Mouse (Mus musculus) liver, adult 2 months (tissue): Measurements from ENCODE around the gene Vezf1. TPM values are rescaled to one million over a fixed set of nuclear protein-coding genes. Genes with fewer than 3 reads are reported as not detected.

Source experiments
- DNase-seq: peaks from one replicate; pipeline ENCODE4 v3.0.0-alpha.2; 2011; ENCODE audit warnings: low read depth, low spot score; ENCODE audit errors: extremely low read depth
- H3K27ac ChIP-seq: fragments of 200-500 bp; replicated peaks from 2 replicates; pipeline ENCODE4 v1.5.1; 2012; ENCODE audit warnings: low read depth, mild to moderate bottlenecking, control low read depth, inconsistent platforms, low read length; ENCODE audit not compliant: insufficient read depth
- H3K27me3 ChIP-seq: fragments of 200-500 bp; 2 replicates; pipeline ENCODE4 v1.6.1; 2012; ENCODE audit warnings: mild to moderate bottlenecking, moderate library complexity, low read length, inconsistent platforms; ENCODE audit not compliant: control insufficient read depth, insufficient read depth
- H3K36me3 ChIP-seq: fragments of 200-500 bp; 2 replicates; pipeline ENCODE4 v1.6.1; 2012; ENCODE audit warnings: low read length, inconsistent platforms; ENCODE audit not compliant: control insufficient read depth, insufficient read depth
- H3K4me1 ChIP-seq: fragments of 200-500 bp; 2 replicates; pipeline ENCODE4 v1.6.1; 2011; ENCODE audit warnings: low read length; ENCODE audit not compliant: control insufficient read depth, insufficient read depth
- H3K4me3 ChIP-seq: fragments of 200-500 bp; 2 replicates; pipeline ENCODE4 v1.5.1; 2011; ENCODE audit warnings: low read depth, mild to moderate bottlenecking, control low read depth, low read length, moderate library complexity; ENCODE audit not compliant: insufficient read depth
- H3K79me2 ChIP-seq: fragments of 200-500 bp; 2 replicates; pipeline ENCODE4 v1.6.1; 2012; ENCODE audit warnings: inconsistent platforms, mild to moderate bottlenecking, low read length, moderate library complexity; ENCODE audit not compliant: control insufficient read depth, insufficient read depth
- H3K9ac ChIP-seq: fragments of 200-500 bp; 2 replicates; pipeline ENCODE4 v1.6.1; 2012; ENCODE audit warnings: low read depth, mild to moderate bottlenecking, control low read depth, inconsistent platforms, low read length
- CTCF ChIP-seq: fragments of 200-500 bp; IDR thresholded peaks from 2 replicates; pipeline ENCODE4 v1.5.1; 2011; ENCODE audit warnings: low read depth, low read length, control low read depth
- POLR2A ChIP-seq: fragments of 200-500 bp; IDR thresholded peaks from 2 replicates; pipeline ENCODE4 v1.6.1; 2011; ENCODE audit warnings: low read length, control low read depth; ENCODE audit not compliant: insufficient read depth; ENCODE audit errors: extremely low read depth
- WGBS: fragments of 180-500 bp; shearing (Covaris S2); methylation state at CpG from one replicate; pipeline ENCODE4 v1.1.7; 2018; 5-methylcytosine and 5-hydroxymethylcytosine counted together
- polyA plus RNA-seq: library from polyadenylated mRNA; depleted of rRNA; stranded (reverse); fragments of >200 nt; gene quantifications from 2 replicates; pipeline ENCODE4 v1.2.3, GENCODE M21; 2012
- total RNA-seq: library from RNA; depleted of rRNA; stranded (reverse); fragments of >200 nt; gene quantifications from 2 replicates; pipeline ENCODE4 v1.2.3, GENCODE M21; 2014

Vezf1 gene
- total and polyA plus RNA-seq, 2 experiments: 3.6 to 5.8 TPM

DNA sequence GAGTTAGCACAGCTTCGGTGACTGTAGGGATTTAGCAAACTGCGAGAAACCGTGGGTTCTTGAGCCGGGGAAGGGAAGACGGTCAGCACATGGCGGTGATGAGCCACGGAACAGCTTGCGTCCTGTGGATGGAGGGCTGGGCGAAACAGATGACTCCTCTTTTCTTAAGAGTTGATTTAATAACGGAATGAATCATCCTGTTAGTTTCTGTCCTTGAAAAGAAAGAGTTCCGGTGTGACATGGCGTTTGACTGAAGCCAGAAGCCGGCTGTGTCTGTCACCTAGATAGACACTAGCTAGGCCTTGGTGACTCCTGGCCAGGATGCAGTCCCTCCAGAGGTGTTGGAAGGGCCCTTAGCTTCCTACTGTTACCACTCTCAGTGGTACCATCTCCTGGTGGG lies 44.0 kb downstream of the Vezf1 start:
- H3K36me3 ChIP-seq: no peaks in the 10 kb centered on the region
- no peak overlapping the region for H3K9ac ChIP-seq
- no peak for DNase-seq
- H3K79me2 ChIP-seq: no peaks in the 10 kb centered on the region
- H3K27me3 ChIP-seq: no peaks in the 10 kb centered on the region
- peaks cover 8% of the 10 kb centered on the region; the same call in 1 of the 2 replicates for H3K4me1 ChIP-seq
- WGBS: 75% methylated on average over 13 of the region's 13 CpGs
- no peak overlapping the region for H3K4me3 ChIP-seq
- TF ChIP-seq POLR2A (no peak), CTCF (no peak)
- no peak overlapping the region for H3K27ac ChIP-seq

- H3K79me2 ChIP-seq: no peaks in the 10 kb centered on the region
- H3K9ac ChIP-seq: no peak overlapping the region
- H3K27me3 ChIP-seq: no peaks in the 10 kb centered on the region
- no peaks in the 10 kb centered on the region for H3K36me3 ChIP-seq
- H3K4me1 ChIP-seq: peaks cover 10% of the 10 kb centered on the region; the same call in 1 of the 2 replicates
- H3K4me3 ChIP-seq: no peak overlapping the region
- no peak overlapping the region for H3K27ac ChIP-seq
- WGBS: 88% methylated on average over 7 of the region's 7 CpGs
- DNase-seq: no peak
- TF ChIP-seq POLR2A: no peak
These were observed 44.7 kb downstream of the Vezf1 start for GRCm38 (mm10) chr11:88112677-88113333.

DNA sequence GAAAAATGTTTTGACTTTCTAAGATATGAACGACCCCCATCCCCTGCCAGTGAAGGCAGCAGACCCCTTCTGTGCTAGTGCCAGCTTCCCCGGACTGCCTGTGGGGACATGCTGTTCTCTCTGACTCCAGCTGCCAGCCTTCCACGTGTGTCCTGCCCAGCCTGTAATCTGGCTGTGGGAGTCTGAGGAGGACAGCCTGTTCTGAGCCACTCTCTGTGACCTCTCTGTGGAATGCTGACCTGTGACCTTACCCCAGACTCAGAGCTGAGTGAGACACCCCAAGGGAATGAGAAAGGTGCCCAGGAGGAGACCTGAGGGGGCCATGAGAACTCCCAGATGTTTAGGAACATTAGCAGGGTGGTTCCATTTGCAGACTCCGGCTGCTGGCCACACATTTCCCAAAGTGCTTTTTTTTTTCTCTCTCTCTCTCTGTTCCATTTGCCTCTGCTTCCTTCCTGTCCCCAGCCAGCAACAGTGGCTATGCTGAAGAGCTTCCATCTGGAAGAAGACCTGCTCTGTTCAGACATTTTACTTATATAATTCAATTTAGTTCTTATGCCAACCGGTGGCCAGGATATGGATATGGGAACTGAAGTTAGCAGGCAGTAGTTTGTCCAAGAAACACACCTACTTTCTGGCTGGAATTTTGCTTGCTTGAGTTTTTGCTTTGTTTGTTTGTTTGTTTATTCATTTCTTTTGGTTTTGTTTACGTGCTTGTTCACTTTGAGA lies 45.6 kb downstream of the Vezf1 start:
- Histone ChIP-seq H3K36me3 (no peaks in the 10 kb centered on the region), H3K27me3 (no peaks in the 10 kb centered on the region), H3K4me3 (no peak overlapping the region), H3K27ac (peak overlapping the region; percentile 65), H3K9ac (no peak overlapping the region), H3K4me1 (peaks cover 13% of the 10 kb centered on the region; the same call in 1 of the 2 replicates), H3K79me2 (no peaks in the 10 kb centered on the region)
- WGBS: 68% methylated on average over 6 of the region's 6 CpGs
- TF ChIP-seq CTCF (no peak), POLR2A (no peak)
- DNase-seq: no peak

GRCm38 (mm10) chr11:88114871-88115301 lies 46.8 kb downstream of the Vezf1 start:
- DNase-seq: peak; percentile 17
- no peaks in the 10 kb centered on the region for H3K27me3 ChIP-seq
- H3K36me3 ChIP-seq: no peaks in the 10 kb centered on the region
- H3K27ac ChIP-seq: peak overlapping the region; percentile 3
- WGBS: 51% methylated on average over 8 of the region's 8 CpGs
- no peak overlapping the region for H3K9ac ChIP-seq
- TF ChIP-seq CTCF (no peak), POLR2A (no peak)
- H3K4me3 ChIP-seq: no peak overlapping the region
- peaks cover 13% of the 10 kb centered on the region; the same call in 1 of the 2 replicates for H3K4me1 ChIP-seq
- H3K79me2 ChIP-seq: no peaks in the 10 kb centered on the region

DNA sequence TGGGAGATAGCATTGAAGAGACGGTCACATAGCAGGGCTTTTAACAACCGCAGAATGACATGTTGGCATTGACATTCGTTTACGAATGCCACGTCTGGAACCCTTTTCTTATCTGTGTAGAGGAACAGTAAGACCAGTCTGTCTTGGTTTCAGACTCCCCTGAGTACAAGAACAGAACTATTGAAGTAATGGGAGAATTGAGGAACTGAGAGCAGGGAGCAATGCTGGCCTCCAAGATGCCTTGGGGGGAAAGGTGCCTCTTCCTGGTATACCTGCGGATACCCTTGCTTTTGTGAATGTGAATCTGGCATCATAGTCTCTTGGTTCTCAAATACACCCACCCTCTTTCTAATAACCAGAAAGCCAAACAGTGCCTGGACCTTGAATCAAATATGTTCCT lies 48.5 kb downstream of the Vezf1 start:
- TF ChIP-seq CTCF (no peak), POLR2A (no peak)
- no peak overlapping the region for H3K4me3 ChIP-seq
- no peaks in the 10 kb centered on the region for H3K79me2 ChIP-seq
- peak overlapping the region; percentile 29; the same call in 1 of the 2 replicates for H3K27ac ChIP-seq
- no peaks in the 10 kb centered on the region for H3K36me3 ChIP-seq
- no peak overlapping the region for H3K9ac ChIP-seq
- peaks cover 12% of the 10 kb centered on the region; the same call in 1 of the 2 replicates for H3K4me1 ChIP-seq
- WGBS: 85% methylated on average over 6 of the region's 6 CpGs
- no peaks in the 10 kb centered on the region for H3K27me3 ChIP-seq
- DNase-seq: no peak
